Mouse (Mus musculus): ENCODE measurements around the gene Noa1. TPM values are rescaled to one million over a fixed set of nuclear protein-coding genes. Genes with fewer than 3 reads are reported as not detected.

Gene Noa1
- total RNA-seq, 2 experiments from 2014 or later: 15.8 to 17.6 TPM

- intact Hi-C loops (cut with DNase I; ENCODE audit: low total_unique reads): no loop called here
- no peak for DNase-seq
Observed at GRCm38 (mm10) chr5:77299486-77299885, 10.4 kb downstream of the Noa1 start.

GRCm38 (mm10) chr5:77292803-77293522 lies 16.9 kb downstream of the Noa1 start:
- intact Hi-C loops (cut with DNase I; ENCODE audit: low total_unique reads): no loop called here
- no peak for DNase-seq

GRCm38 (mm10) chr5:77290606-77291005 lies 19.3 kb downstream of the Noa1 start:
- no peak for DNase-seq
- intact Hi-C loops (cut with DNase I; ENCODE audit: low total_unique reads): no loop called here

GRCm38 (mm10) chr5:77289686-77290085 lies 20.2 kb downstream of the Noa1 start:
- DNase-seq: no peak
- intact Hi-C loops (cut with DNase I; ENCODE audit: low total_unique reads): no loop called here

GRCm38 (mm10) chr5:77287901-77288300 lies 22.0 kb downstream of the Noa1 start:
- intact Hi-C loops (cut with DNase I; ENCODE audit: low total_unique reads): no loop called here
- DNase-seq: no peak

- intact Hi-C loops (cut with DNase I; ENCODE audit: low total_unique reads): no loop called here
- DNase-seq: no peak
Observed at GRCm38 (mm10) chr5:77286904-77287303, 23.0 kb downstream of the Noa1 start.

- intact Hi-C loops (cut with DNase I; ENCODE audit: low total_unique reads): no loop called here
- DNase-seq: no peak
Observed at GRCm38 (mm10) chr5:77285685-77286084, 24.2 kb downstream of the Noa1 start.

GRCm38 (mm10) chr5:77282242-77282641 lies 27.6 kb downstream of the Noa1 start:
- intact Hi-C loops (cut with DNase I; ENCODE audit: low total_unique reads): no loop called here
- DNase-seq: no peak

- no peak for DNase-seq
- intact Hi-C loops (cut with DNase I; ENCODE audit: low total_unique reads): no loop called here
Observed at GRCm38 (mm10) chr5:77281518-77282174, 28.2 kb downstream of the Noa1 start.

GRCm38 (mm10) chr5:77277204-77277603 lies 32.7 kb downstream of the Noa1 start:
- intact Hi-C loops (cut with DNase I; ENCODE audit: low total_unique reads): no loop called here
- DNase-seq: no peak

GRCm38 (mm10) chr5:77275950-77276349 lies 33.9 kb downstream of the Noa1 start:
- DNase-seq: no peak
- intact Hi-C loops (cut with DNase I; ENCODE audit: low total_unique reads): no loop called here

- intact Hi-C loops (cut with DNase I; ENCODE audit: low total_unique reads): no loop called here
- no peak for DNase-seq
Observed at GRCm38 (mm10) chr5:77273151-77273550, 36.7 kb downstream of the Noa1 start.

- intact Hi-C loops (cut with DNase I; ENCODE audit: low total_unique reads): no loop called here
Observed at GRCm38 (mm10) chr5:77269399-77269798, 40.5 kb downstream of the Noa1 start.

GRCm38 (mm10) chr5:77267957-77268624 lies 41.8 kb downstream of the Noa1 start:
- no peak for DNase-seq
- intact Hi-C loops (cut with DNase I; ENCODE audit: low total_unique reads): no loop called here

More at GRCm38 (mm10) chr5:77269399-77269798, 40.5 kb downstream of the Noa1 start:
- DNase-seq: no peak

GRCm38 (mm10) chr5:77267441-77267840 lies 42.4 kb downstream of the Noa1 start:
- DNase-seq: no peak
- intact Hi-C loops (cut with DNase I; ENCODE audit: low total_unique reads): no loop called here

- intact Hi-C loops (cut with DNase I; ENCODE audit: low total_unique reads): no loop called here
- DNase-seq: no peak
Observed at GRCm38 (mm10) chr5:77266886-77267401, 42.9 kb downstream of the Noa1 start.

GRCm38 (mm10) chr5:77266066-77266885 lies 43.6 kb downstream of the Noa1 start:
- DNase-seq: peak; percentile 59
- intact Hi-C loops (cut with DNase I; ENCODE audit: low total_unique reads): no loop called here

GRCm38 (mm10) chr5:77265671-77266065 lies 44.2 kb downstream of the Noa1 start:
- peak; percentile 77 for DNase-seq
- intact Hi-C loops (cut with DNase I; ENCODE audit: low total_unique reads): no loop called here

- peak; percentile 80 for DNase-seq
- intact Hi-C loops (cut with DNase I; ENCODE audit: low total_unique reads): no loop called here
Observed at GRCm38 (mm10) chr5:77265081-77265670, 44.7 kb downstream of the Noa1 start, which contains the start of gene Rest. Gene Rest (plus strand): TSS chr5:77265491.
